Mouse (Mus musculus): ENCODE results near the gene Gm5152.
"Not testable (repeated sequence)": the region's sequence is repeated elsewhere in the genome, so short reads cannot be mapped to it uniquely, and the experiment has no call there.

Gene Gm5152

GRCm38 (mm10) chr5:10246426-10246825 lies at the start of gene Gm5152:
Gene Gm5152 (minus strand): TSS chr5:10246526.
- not testable (repeated sequence) for DNase-seq

- DNase-seq = not testable (repeated sequence)
These were observed 8.4 kb upstream of the Gm5152 start for GRCm38 (mm10) chr5:10254768-10255167.

DNA sequence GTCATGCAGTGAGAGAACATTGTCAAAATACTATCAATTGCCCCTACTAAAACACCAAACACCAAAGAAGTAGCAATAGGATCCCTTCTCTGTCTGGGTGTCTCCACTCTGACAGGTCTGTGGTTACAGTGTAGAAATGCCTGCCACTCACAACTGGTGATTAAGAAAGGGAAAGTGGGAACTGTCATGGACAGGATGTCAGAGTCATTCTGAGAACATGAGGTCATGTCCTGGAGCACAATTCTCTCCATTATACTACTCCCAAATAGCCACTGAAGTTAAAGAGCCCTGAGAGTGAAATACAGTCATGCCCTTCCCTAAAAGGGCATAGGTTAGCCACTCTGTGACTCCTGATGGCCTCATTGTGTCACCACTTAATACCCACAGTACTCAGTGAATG lies 556 bp downstream of the Gm5152 start:
- not testable (repeated sequence) for DNase-seq

GRCm38 (mm10) chr5:10240436-10240835 lies 5.9 kb downstream of the Gm5152 start:
- DNase-seq = not testable (repeated sequence)

- DNase-seq = no peak
These were observed 26.0 kb downstream of the Gm5152 start for GRCm38 (mm10) chr5:10220317-10220716.

DNA sequence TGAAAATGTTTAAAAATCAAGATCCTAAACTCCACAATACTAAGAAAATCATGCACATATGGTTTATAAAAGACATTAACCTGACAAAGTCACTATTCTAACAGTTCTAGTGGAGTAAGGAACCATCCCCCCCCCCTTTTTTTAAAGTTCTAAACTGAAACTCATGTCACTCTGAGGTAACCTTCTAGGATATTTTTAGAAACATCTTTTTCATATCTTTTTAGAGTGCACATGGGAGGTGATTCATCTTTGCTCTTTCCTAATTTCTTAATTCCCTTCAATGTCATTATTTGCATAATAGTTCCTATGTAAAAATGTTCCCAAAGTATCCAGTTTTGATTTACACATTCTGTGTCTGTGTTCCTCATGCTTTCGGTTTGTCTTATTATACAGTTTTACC lies 43.3 kb downstream of the Gm5152 start:
- no peak for DNase-seq

DNA sequence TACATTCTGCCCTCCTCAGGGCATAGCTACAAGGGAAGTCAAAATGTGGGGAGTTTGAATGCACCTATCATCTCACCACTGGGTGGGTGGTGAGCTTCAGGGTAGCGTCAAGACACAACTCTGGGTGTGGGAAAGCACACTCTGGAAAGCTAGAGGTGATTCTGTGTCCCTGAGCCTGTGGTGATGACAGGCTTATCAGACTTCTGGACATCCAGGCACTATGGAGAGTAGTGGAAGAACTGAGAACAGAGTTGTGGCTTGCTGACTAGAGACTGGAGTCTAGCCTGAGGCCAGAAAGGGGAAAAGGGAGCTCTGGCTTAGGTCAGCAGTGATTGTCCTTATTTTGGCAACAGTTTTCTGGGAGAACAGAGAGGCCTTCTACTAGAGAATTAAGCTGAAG lies 49.4 kb downstream of the Gm5152 start:
- DNase-seq = no peak
